ENCODE assay signal across 9 mouse cellular contexts in the genomic region with DNA sequence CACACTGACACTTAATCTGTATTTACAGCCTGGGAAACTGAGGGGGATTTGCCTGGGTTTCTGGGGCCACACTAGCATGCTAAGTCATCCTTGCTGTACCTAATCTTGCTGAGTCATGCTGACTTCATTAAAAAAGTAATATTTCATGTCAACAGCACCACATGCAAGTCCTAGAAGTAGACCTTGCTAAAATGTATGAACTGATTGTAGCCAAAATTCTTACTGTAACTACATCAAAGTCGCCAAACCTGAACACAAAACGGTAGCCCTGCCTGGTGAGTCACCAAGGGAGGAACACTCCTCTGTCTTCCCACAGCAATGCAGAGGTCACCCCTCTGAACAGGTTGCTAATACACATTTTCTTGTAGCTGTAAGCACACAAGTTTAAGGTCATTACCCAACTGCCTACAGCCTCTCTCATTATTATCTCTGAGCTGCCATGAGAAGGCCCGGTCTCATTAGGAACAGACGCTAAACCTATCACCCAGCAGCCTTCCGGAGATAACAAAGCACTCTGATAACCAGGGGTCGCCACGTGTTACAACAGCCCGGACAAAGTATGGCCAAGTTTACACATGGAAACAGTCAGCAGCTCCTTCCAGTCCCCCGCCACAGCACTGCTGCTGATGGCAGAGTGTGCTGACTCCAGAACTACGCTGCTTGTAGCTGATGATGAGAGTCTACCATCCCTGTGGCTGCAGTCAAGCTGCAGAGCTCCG. TPM values are rescaled to one million over a fixed set of nuclear protein-coding genes. Genes with fewer than 3 reads are reported as not detected.
DNase-seq lines count a peak whose midpoint lies in the region; ATAC-seq lines count a peak whose summit lies in the region.
"Had no signal": no experiment of that assay in that cellular context is flagged by ENCODE, and none has a peak within 500 bp of the region (broad histone marks: within the 10 kb centered on the region; RNA-seq: fewer than 3 reads in every experiment).

No protein-coding gene starts in this region.

- ATAC-seq in kidney, embryonic 16.5 days (ENCODE audit: low FRiP score, low TSS enrichment), result no peak
- ATAC-seq in heart, embryonic 14.5 days (ENCODE audit: insufficient number of reproducible peaks, insufficient read depth, low FRiP score, low read depth), result peak; percentile 73
- ATAC-seq in hindbrain, embryonic 11.5 days (ENCODE audit: low FRiP score), result no peak

- no peak overlapping the region for H3K4me3 ChIP-seq in kidney, embryonic 16.5 days (ENCODE audit: low read length)
- no peak overlapping the region for H3K4me3 ChIP-seq in heart, embryonic 14.5 days (ENCODE audit: control insufficient read depth in 1 of 2, insufficient read depth in 1 of 2, low read depth in 1 of 2, low read length in 2 of 2)
- H3K4me3 ChIP-seq in hindbrain, embryonic 11.5 days (ENCODE audit: low read depth, low read length), result no peak overlapping the region
- H3K4me3 ChIP-seq: hindbrain, embryonic 12.5 days had no signal

- H3K9me3 ChIP-seq in kidney, embryonic 16.5 days (ENCODE audit: low read length), result no peaks in the 10 kb centered on the region
- H3K9me3 ChIP-seq in heart, embryonic 14.5 days (ENCODE audit: control insufficient read depth, low read length), result no peaks in the 10 kb centered on the region
- no peaks in the 10 kb centered on the region for H3K9me3 ChIP-seq in hindbrain, embryonic 11.5 days (ENCODE audit: control insufficient read depth, low read length)
- H3K9me3 ChIP-seq: hindbrain, embryonic 12.5 days had no signal

- WGBS in kidney, embryonic 16.5 days, result 64% methylated on average over 11 of the region's 11 CpGs
- WGBS in heart, embryonic 14.5 days, result 6% methylated on average over 11 of the region's 11 CpGs
- 81% methylated on average over 11 of the region's 11 CpGs for WGBS in hindbrain, embryonic 11.5 days

- no peak overlapping the region for H3K27ac ChIP-seq in kidney, embryonic 16.5 days (ENCODE audit: low read length)
- H3K27ac ChIP-seq in heart, embryonic 14.5 days (replicated peaks in 1 of 2; ENCODE audit: control insufficient read depth in 1 of 2, insufficient read depth in 1 of 2, low read depth in 2 of 2, low read length in 2 of 2), result peak overlapping the region; percentile 35 to 43; a peak in 3 of 4 replicates
- no peak overlapping the region for H3K27ac ChIP-seq in hindbrain, embryonic 11.5 days (ENCODE audit: low read depth, low read length)
- H3K27ac ChIP-seq: hindbrain, embryonic 12.5 days had no signal

- no peak for DNase-seq in kidney, postnatal 14 days
- DNase-seq in NIH3T3 (ENCODE audit: low read depth), result peak; percentile 60
- peak; percentile 9 for DNase-seq in retina, embryonic 14.5 days (ENCODE audit: low spot score)
- no peak for DNase-seq in hindbrain, embryonic 11.5 days (ENCODE audit: low spot score)
- DNase-seq in MN1 (ENCODE audit: low spot score), result no peak
- DNase-seq in layer of hippocampus, postnatal 10 days (ENCODE audit: low spot score in 2 of 2), result no peak

- no peak overlapping the region for H3K4me2 ChIP-seq in kidney, embryonic 16.5 days (replicated peaks; ENCODE audit: low read depth, low read length)
- H3K4me2 ChIP-seq in heart, embryonic 14.5 days (ENCODE audit: low read length), result peak overlapping the region; percentile 28
- H3K4me2 ChIP-seq in hindbrain, embryonic 11.5 days (replicated peaks; ENCODE audit: low read depth, low read length), result no peak overlapping the region
- H3K4me2 ChIP-seq: hindbrain, embryonic 12.5 days had no signal

- no peaks in the 10 kb centered on the region for H3K36me3 ChIP-seq in kidney, embryonic 16.5 days (ENCODE audit: insufficient read depth, low read length)
- no peaks in the 10 kb centered on the region for H3K36me3 ChIP-seq in heart, embryonic 14.5 days (ENCODE audit: control insufficient read depth, insufficient read depth, low read length)
- no peaks in the 10 kb centered on the region for H3K36me3 ChIP-seq in hindbrain, embryonic 11.5 days (ENCODE audit: control insufficient read depth, insufficient read depth, low read length)
- H3K36me3 ChIP-seq: hindbrain, embryonic 12.5 days had no signal

- H3K4me1 ChIP-seq in kidney, embryonic 16.5 days (ENCODE audit: insufficient read depth, low read length), result peaks cover 45% of the 10 kb centered on the region
- H3K4me1 ChIP-seq in heart, embryonic 14.5 days (ENCODE audit: control insufficient read depth in 2 of 2, insufficient read depth in 2 of 2, low read length in 2 of 2), result peaks cover 11 to 28% of the 10 kb centered on the region in 2 experiments
- no peaks in the 10 kb centered on the region for H3K4me1 ChIP-seq in hindbrain, embryonic 11.5 days (replicated peaks; ENCODE audit: control insufficient read depth, insufficient read depth, low read length)

- peak overlapping the region; percentile 14; the same call in 1 of the 2 replicates for H3K9ac ChIP-seq in kidney, embryonic 16.5 days (replicated peaks; ENCODE audit: low read length)
- no peak overlapping the region for H3K9ac ChIP-seq in heart, embryonic 14.5 days (ENCODE audit: low read length)
- H3K9ac ChIP-seq in hindbrain, embryonic 11.5 days (ENCODE audit: low read depth, low read length), result no peak overlapping the region
- H3K9ac ChIP-seq: hindbrain, embryonic 12.5 days had no signal

- no peaks in the 10 kb centered on the region for H3K27me3 ChIP-seq in kidney, embryonic 16.5 days (ENCODE audit: insufficient read depth, low read length)
- peaks cover 68% of the 10 kb centered on the region for H3K27me3 ChIP-seq in heart, embryonic 14.5 days (ENCODE audit: control insufficient read depth, insufficient read depth, low read length)
- H3K27me3 ChIP-seq in hindbrain, embryonic 11.5 days (ENCODE audit: control insufficient read depth, insufficient read depth, low read length), result no peaks in the 10 kb centered on the region
- H3K27me3 ChIP-seq: hindbrain, embryonic 12.5 days had no signal

RNA-seq across cellular contexts. Expression of gene Tbcel, which starts 46.1 kb away (rescaled TPM):
- 4.7 and 5.9 TPM in 2 replicates for polyA plus RNA-seq in kidney, embryonic 16.5 days (2015; fragmentation: Nextera tagmentation; extraction: Ambion mirVana)
- polyA plus RNA-seq in heart, embryonic 14.5 days (2014; fragmentation: Nextera tagmentation; extraction: Ambion mirVana), result 3.6 and 3.8 TPM in 2 replicates
- 4.7 and 6.6 TPM in 2 replicates for polyA plus RNA-seq in hindbrain, embryonic 11.5 days (2014; fragmentation: Nextera tagmentation; extraction: Ambion mirVana)
- 10 to 100 TPM; 44.4 to 49.5 TPM for total RNA-seq in layer of hippocampus, postnatal 10 days (2021)

Comparison
In these comparisons a context has a peak if more than half of its experiments do, and no peak if none do; other contexts are left out.
1. H3K27ac ChIP-seq: peak in heart, embryonic 14.5 days (2 of 2); none in kidney, embryonic 16.5 days (single experiment) and hindbrain, embryonic 11.5 days (single experiment).
2. DNase-seq: peak in NIH3T3 (single experiment) and retina, embryonic 14.5 days (single experiment); none in kidney, postnatal 14 days (single experiment), hindbrain, embryonic 11.5 days (single experiment), MN1 (single experiment) and layer of hippocampus, postnatal 10 days (0 of 2).